Mouse (Mus musculus) forebrain, embryonic 15.5 days (tissue): ENCODE results near the gene Lrrc57. TPM values are rescaled to one million over a fixed set of nuclear protein-coding genes. Genes with fewer than 3 reads are reported as not detected.

Experiments
- ATAC-seq: fragments of 200-750 bp; cut with Nextera tagmentation; replicated peaks from 2 replicates; pipeline ENCODE4 v1.8.0; 2017; ENCODE audit warnings: mild to moderate bottlenecking, moderate TSS enrichment, moderate library complexity
- H3K27ac ChIP-seq: fragments of 300-500 bp; sonication (generic); replicated peaks from 2 replicates; pipeline ENCODE4 v1.5.1; 2015; ENCODE audit warnings: mild to moderate bottlenecking, inconsistent platforms
- H3K27me3 ChIP-seq: fragments of 300-500 bp; sonication (generic); 2 replicates; pipeline ENCODE4 v1.6.1; 2015; ENCODE audit warnings: inconsistent platforms
- H3K36me3 ChIP-seq: fragments of 300-500 bp; sonication (generic); 2 replicates; pipeline ENCODE4 v1.6.1; 2015; ENCODE audit warnings: mild to moderate bottlenecking, inconsistent platforms
- H3K4me1 ChIP-seq: fragments of 300-500 bp; sonication (generic); 2 replicates; pipeline ENCODE4 v1.6.1; 2015; ENCODE audit warnings: inconsistent platforms
- H3K4me2 ChIP-seq: fragments of 300-500 bp; sonication (generic); replicated peaks from 2 replicates; pipeline ENCODE4 v1.6.1; 2015; ENCODE audit warnings: mild to moderate bottlenecking, inconsistent platforms
- H3K4me3 ChIP-seq: fragments of 300-500 bp; sonication (generic); 2 replicates; pipeline ENCODE4 v1.5.1; 2015; ENCODE audit warnings: mild to moderate bottlenecking, inconsistent platforms
- H3K9ac ChIP-seq: fragments of 300-500 bp; sonication (generic); replicated peaks from 2 replicates; pipeline ENCODE4 v1.6.1; 2015; ENCODE audit warnings: mild to moderate bottlenecking, inconsistent platforms
- H3K9me3 ChIP-seq: fragments of 300-500 bp; sonication (generic); 2 replicates; pipeline ENCODE4 v1.6.1; 2016; ENCODE audit warnings: inconsistent platforms
- WGBS: fragments of 180-500 bp; shearing (Covaris S2); methylation state at CpG from one replicate; pipeline ENCODE4 v1.1.7; 2015; ENCODE audit warnings: mixed read lengths; 5-methylcytosine and 5-hydroxymethylcytosine counted together
- polyA plus RNA-seq: library from polyadenylated mRNA; unstranded; fragments of >200 nt; fragmentation: Nextera tagmentation; extraction: Ambion mirVana; gene quantifications from 2 replicates; pipeline ENCODE4 v1.2.1, GENCODE M21; 2015

The Lrrc57 gene
- 37.6 and 38.7 TPM in 2 replicates for polyA plus RNA-seq

DNA sequence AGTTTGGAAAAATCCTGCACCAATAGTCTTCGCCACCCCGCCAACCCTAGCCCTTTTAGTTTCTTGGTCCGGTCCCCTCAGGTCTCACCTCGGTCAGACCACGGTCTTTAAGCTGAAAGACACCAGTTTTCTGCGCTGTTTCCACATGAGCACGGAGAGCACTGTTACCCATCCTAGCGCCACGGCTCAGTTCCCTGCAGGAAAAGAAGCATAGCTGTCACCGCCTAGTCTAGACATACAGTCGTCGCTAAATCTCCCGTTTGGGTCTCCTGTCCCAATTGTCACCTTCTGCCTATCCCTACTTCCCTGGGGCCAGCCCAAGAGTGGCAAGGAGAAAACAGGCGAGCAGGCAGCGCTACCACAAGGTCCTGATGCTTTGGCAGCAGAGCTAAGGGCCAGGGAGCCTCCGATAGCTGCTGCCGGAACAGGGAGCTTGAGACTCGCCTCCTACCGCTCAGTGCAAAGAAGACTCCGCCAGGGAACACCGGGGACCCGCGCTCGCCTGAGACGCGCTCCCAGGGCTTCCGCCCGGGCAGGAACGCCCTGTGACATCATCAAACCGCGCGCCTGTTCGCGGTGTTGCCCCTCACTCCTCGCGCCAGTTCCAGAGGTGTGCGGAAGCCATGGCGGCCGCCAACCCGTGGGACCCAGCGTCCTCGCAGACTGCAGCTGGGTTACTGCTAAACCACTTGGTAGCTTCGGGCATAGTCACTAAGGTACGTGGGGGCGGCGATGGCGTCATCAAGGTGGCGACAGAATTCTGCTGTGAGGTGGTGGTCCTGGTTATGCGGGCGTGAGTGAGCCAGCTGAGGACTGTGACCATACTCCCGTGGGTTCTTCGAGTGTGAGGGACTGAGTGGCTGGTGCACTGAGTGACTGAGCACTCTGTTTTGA, at the start of gene Lrrc57, which contains the start of gene Haus2:
Gene Lrrc57, minus strand, starts transcription at position 691 of the 894 bp plus-strand sequence.
Gene Haus2, plus strand, starts transcription at position 554 of the 894 bp plus-strand sequence.
- Histone ChIP-seq H3K27ac (peak within 1 kb of the TSS; percentile 94), H3K9me3 (no peaks in the 10 kb centered on the region), H3K27me3 (no peaks in the 10 kb centered on the region), H3K4me3 (peak within 1 kb of the TSS; percentile 81), H3K9ac (peak within 1 kb of the TSS; percentile 89), H3K36me3 (peaks cover 22% of the 10 kb centered on the region), H3K4me1 (peaks cover 18% of the 10 kb centered on the region), H3K4me2 (peak within 1 kb of the TSS; percentile 67)
- peak; percentile 97 for ATAC-seq
- under 1% methylated on average over 52 of the region's 52 CpGs for WGBS

GRCm38 (mm10) chr2:120658486-120658885, 49.2 kb upstream of the Lrrc57 start:
- WGBS, result 75% methylated on average over 5 of the region's 5 CpGs

DNA sequence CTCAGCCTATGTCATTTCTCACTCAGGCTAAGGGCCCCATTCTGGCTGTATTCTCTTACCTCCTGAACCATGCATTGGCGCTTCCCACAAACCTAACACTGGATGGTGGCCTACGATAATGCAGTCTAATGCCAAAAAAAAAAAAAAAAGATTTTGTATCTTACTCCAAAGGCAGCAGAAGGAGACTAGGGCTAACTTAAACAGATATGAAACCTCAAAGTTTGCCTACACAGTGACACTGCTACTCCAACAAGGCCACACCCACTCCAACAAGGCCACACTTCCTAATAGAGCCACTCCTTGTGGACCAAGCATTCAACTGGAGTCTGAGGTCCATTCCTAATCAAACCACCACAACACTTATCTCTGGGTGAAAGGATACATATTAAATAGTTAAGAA, 47.4 kb upstream of the Lrrc57 start:
- Histone ChIP-seq H3K9me3 (no peaks in the 10 kb centered on the region), H3K27me3 (no peaks in the 10 kb centered on the region), H3K9ac (no peak overlapping the region), H3K4me1 (no peaks in the 10 kb centered on the region), H3K4me3 (no peak overlapping the region), H3K36me3 (no peaks in the 10 kb centered on the region), H3K27ac (no peak overlapping the region), H3K4me2 (no peak overlapping the region)
- WGBS, result 96% methylated on average over 2 of the region's 2 CpGs
- ATAC-seq, result no peak

More at GRCm38 (mm10) chr2:120658486-120658885, 49.2 kb upstream of the Lrrc57 start:
- no peak overlapping the region for H3K4me2 ChIP-seq
- no peak for ATAC-seq
- no peak overlapping the region for H3K9ac ChIP-seq
- no peak overlapping the region for H3K27ac ChIP-seq
- H3K9me3 ChIP-seq, result no peaks in the 10 kb centered on the region
- H3K36me3 ChIP-seq, result no peaks in the 10 kb centered on the region
- H3K27me3 ChIP-seq, result no peaks in the 10 kb centered on the region
- H3K4me1 ChIP-seq, result no peaks in the 10 kb centered on the region
- no peak overlapping the region for H3K4me3 ChIP-seq

DNA sequence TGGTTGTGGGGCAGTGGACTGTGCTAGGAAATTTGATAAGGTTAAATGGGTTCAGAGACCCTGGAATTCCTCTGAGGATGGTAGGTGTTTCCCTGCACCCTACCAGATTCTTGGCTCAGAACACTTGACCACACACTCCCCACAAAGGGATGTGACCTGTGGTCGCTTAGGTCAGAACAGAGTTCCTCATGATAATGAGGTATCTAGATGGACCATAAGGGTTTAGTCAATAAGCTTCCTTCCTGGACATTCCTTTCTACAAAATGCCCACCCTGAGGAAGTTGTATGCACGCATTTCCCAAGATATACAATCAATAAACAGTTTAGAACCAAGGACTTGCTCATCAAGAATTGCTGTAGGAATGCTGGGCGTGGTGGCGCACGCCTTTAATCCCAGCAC, 46.6 kb upstream of the Lrrc57 start:
- H3K9me3 ChIP-seq, result no peaks in the 10 kb centered on the region
- no peak for ATAC-seq
- H3K4me3 ChIP-seq, result no peak overlapping the region
- no peaks in the 10 kb centered on the region for H3K36me3 ChIP-seq
- no peak overlapping the region for H3K4me2 ChIP-seq
- 97% methylated on average over 5 of the region's 5 CpGs for WGBS
- no peaks in the 10 kb centered on the region for H3K4me1 ChIP-seq
- H3K9ac ChIP-seq, result no peak overlapping the region
- H3K27ac ChIP-seq, result no peak overlapping the region
- H3K27me3 ChIP-seq, result no peaks in the 10 kb centered on the region

DNA sequence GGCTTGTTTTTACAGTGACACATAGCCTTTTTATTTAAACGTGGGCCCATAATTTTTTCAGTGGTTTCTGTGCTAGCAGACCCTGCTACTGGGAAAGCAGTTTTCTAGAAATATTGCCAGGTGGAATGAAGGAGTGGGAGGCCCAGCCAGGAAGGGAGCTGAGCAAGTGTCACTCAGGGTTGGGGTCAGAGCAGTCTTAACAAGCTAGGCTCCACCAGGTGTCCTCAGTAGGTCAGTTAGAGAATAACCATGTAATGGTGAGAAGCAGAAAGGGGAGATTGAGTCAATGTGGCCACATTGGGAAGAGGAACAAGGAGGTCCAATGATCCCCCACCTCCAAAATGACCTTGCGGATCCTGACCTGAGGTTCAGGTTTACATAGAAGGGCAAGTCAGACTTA, 45.4 kb upstream of the Lrrc57 start:
- Histone ChIP-seq H3K27me3 (no peaks in the 10 kb centered on the region), H3K9ac (no peak overlapping the region), H3K9me3 (no peaks in the 10 kb centered on the region), H3K27ac (no peak overlapping the region), H3K36me3 (no peaks in the 10 kb centered on the region), H3K4me3 (no peak overlapping the region), H3K4me2 (no peak overlapping the region), H3K4me1 (no peaks in the 10 kb centered on the region)
- no peak for ATAC-seq
- WGBS, result 86% methylated on average over 2 of the region's 2 CpGs

DNA sequence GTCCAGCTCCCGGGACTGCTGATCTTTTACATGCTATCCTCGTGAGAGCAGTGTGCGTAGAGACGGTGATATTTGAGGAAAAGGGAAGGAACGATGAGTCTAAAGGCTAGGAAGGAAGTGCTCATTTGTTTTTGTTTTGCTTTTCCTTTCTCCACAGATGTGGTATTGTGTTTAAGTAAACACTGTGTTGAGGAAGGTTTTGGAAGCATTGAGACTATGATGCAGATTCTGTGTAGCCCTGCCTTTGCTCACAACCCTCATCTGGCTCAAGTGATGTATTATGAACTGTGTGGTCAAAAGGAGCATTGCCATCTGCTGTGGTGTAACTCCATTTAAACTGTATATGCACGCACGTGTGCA, 43.6 kb upstream of the Lrrc57 start:
- no peaks in the 10 kb centered on the region for H3K36me3 ChIP-seq
- no peak for ATAC-seq
- no peak overlapping the region for H3K27ac ChIP-seq
- H3K4me3 ChIP-seq, result no peak overlapping the region
- 87% methylated on average over 7 of the region's 7 CpGs for WGBS
- no peaks in the 10 kb centered on the region for H3K9me3 ChIP-seq
- H3K9ac ChIP-seq, result no peak overlapping the region
- H3K27me3 ChIP-seq, result no peaks in the 10 kb centered on the region
- no peaks in the 10 kb centered on the region for H3K4me1 ChIP-seq
- H3K4me2 ChIP-seq, result no peak overlapping the region

- no peak for ATAC-seq
Observed at GRCm38 (mm10) chr2:120652256-120652924, 43.1 kb upstream of the Lrrc57 start.

GRCm38 (mm10) chr2:120646777-120647176, 37.5 kb upstream of the Lrrc57 start:
- 60% methylated on average over 4 of the region's 4 CpGs for WGBS
- ATAC-seq, result no peak
- Histone ChIP-seq H3K9me3 (no peaks in the 10 kb centered on the region), H3K27me3 (no peaks in the 10 kb centered on the region), H3K4me1 (0 out of 2 replicates have a peak, but pooled peaks cover 5% of the 10 kb centered on the region), H3K4me2 (no peak overlapping the region), H3K36me3 (no peaks in the 10 kb centered on the region), H3K27ac (no peak overlapping the region), H3K9ac (no peak overlapping the region), H3K4me3 (no peak overlapping the region)

More at GRCm38 (mm10) chr2:120652256-120652924, 43.1 kb upstream of the Lrrc57 start:
- Histone ChIP-seq H3K4me3 (no peak overlapping the region), H3K27ac (no peak overlapping the region), H3K4me1 (no peaks in the 10 kb centered on the region), H3K9ac (no peak overlapping the region), H3K9me3 (no peaks in the 10 kb centered on the region), H3K27me3 (no peaks in the 10 kb centered on the region), H3K36me3 (no peaks in the 10 kb centered on the region), H3K4me2 (no peak overlapping the region)
- 80% methylated on average over 7 of the region's 7 CpGs for WGBS

- 36% methylated on average over 7 of the region's 7 CpGs for WGBS
- no peaks in the 10 kb centered on the region for H3K36me3 ChIP-seq
- H3K27me3 ChIP-seq, result no peaks in the 10 kb centered on the region
- 0 out of 2 replicates have a peak, but pooled peaks have one; percentile 68 for ATAC-seq
- no peak overlapping the region for H3K9ac ChIP-seq
- H3K4me3 ChIP-seq, result no peak overlapping the region
- no peaks in the 10 kb centered on the region for H3K9me3 ChIP-seq
- 0 out of 2 replicates have a peak overlapping the region, but pooled peaks have one; percentile 40 for H3K27ac ChIP-seq
- 0 out of 2 replicates have a peak, but pooled peaks cover 5% of the 10 kb centered on the region for H3K4me1 ChIP-seq
- no peak overlapping the region for H3K4me2 ChIP-seq
Observed at GRCm38 (mm10) chr2:120643836-120644235, 34.5 kb upstream of the Lrrc57 start.

DNA sequence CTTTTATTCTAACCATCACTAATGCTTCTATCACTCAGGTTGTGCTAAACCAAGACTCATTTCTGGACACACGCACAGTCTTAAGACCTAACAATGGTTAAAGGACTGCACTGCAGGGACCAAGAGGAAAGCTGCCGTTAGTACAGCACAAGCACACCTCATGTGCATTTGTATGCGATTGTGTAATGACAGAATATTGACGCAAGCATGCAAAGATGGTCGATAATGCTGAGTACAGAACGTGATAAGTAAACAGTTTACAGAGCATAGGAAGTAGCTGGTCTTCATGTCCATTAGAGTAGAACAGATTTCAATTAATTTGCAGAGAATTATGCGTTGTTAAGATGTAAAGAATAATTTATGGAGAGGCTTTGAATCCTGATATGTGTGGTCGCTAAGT, 31.5 kb upstream of the Lrrc57 start:
- WGBS, result 84% methylated on average over 8 of the region's 8 CpGs
- Histone ChIP-seq H3K4me1 (0 out of 2 replicates have a peak, but pooled peaks cover 5% of the 10 kb centered on the region), H3K36me3 (no peaks in the 10 kb centered on the region), H3K27ac (no peak overlapping the region), H3K27me3 (no peaks in the 10 kb centered on the region), H3K4me2 (no peak overlapping the region), H3K9ac (no peak overlapping the region), H3K4me3 (no peak overlapping the region), H3K9me3 (no peaks in the 10 kb centered on the region)
- no peak for ATAC-seq

- no peak overlapping the region for H3K27ac ChIP-seq
- H3K4me2 ChIP-seq, result no peak overlapping the region
- no peak overlapping the region for H3K9ac ChIP-seq
- WGBS, result 79% methylated on average over 4 of the region's 4 CpGs
- H3K27me3 ChIP-seq, result no peaks in the 10 kb centered on the region
- no peaks in the 10 kb centered on the region for H3K9me3 ChIP-seq
- 0 out of 2 replicates have a peak, but pooled peaks cover 2% of the 10 kb centered on the region for H3K36me3 ChIP-seq
- H3K4me3 ChIP-seq, result no peak overlapping the region
- peaks cover 4% of the 10 kb centered on the region for H3K4me1 ChIP-seq
- no peak for ATAC-seq
Observed at GRCm38 (mm10) chr2:120631957-120632356, 22.6 kb upstream of the Lrrc57 start.

DNA sequence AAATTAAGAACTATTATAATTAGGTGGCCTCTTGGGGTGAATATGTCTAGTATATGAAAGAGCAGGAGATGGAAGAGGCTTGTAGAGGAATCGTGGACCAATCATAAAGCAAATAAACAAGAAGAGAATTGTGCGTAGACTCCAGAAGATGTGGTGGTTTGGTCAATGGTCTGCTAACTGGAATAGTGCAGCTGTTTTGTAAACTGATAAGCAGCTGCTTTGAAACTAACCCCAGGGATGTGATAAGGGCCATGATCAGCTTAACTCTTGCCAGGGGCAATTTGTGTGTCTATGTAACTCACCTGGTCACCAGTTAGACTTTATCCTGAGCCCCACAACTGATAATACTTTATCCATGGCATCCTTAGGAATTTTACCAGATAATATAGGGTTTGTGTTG, 22.2 kb upstream of the Lrrc57 start:
- 96% methylated on average over 2 of the region's 2 CpGs for WGBS
- Histone ChIP-seq H3K4me1 (peaks cover 4% of the 10 kb centered on the region), H3K4me2 (no peak overlapping the region), H3K36me3 (0 out of 2 replicates have a peak, but pooled peaks cover 2% of the 10 kb centered on the region), H3K27ac (no peak overlapping the region), H3K9ac (no peak overlapping the region), H3K9me3 (no peaks in the 10 kb centered on the region), H3K4me3 (no peak overlapping the region), H3K27me3 (no peaks in the 10 kb centered on the region)
- ATAC-seq, result no peak
